Mouse (Mus musculus) spleen, adult 2 months (tissue): Measurements from ENCODE around the gene Galk1. TPM values are rescaled to one million over a fixed set of nuclear protein-coding genes. Genes with fewer than 3 reads are reported as not detected.

ENCODE experiments used
- DNase-seq, 2 experiments: peaks; one replicate each; pipeline versions ENCODE4 v3.0.0 to v3.0.0-alpha.2; 2012 to 2021; ENCODE audit warnings: low spot score in 2 of 2, low read depth in 1 of 2
- H3K27ac ChIP-seq: fragments of 200-500 bp; 2 replicates; pipeline ENCODE4 v1.5.1; 2012; ENCODE audit warnings: low read length, inconsistent platforms; ENCODE audit not compliant: insufficient read depth
- H3K27me3 ChIP-seq: fragments of 200-500 bp; 2 replicates; pipeline ENCODE4 v1.6.1; 2012; ENCODE audit warnings: mild to moderate bottlenecking, moderate library complexity, low read length, inconsistent platforms; ENCODE audit not compliant: control insufficient read depth, insufficient read depth
- H3K36me3 ChIP-seq: fragments of 200-500 bp; 2 replicates; pipeline ENCODE4 v1.6.1; 2012; ENCODE audit warnings: mild to moderate bottlenecking, low read length, inconsistent platforms; ENCODE audit not compliant: control insufficient read depth, insufficient read depth
- H3K4me1 ChIP-seq: fragments of 200-500 bp; 2 replicates; pipeline ENCODE4 v1.6.1; 2011; ENCODE audit warnings: inconsistent platforms; ENCODE audit not compliant: control insufficient read depth, insufficient read depth, insufficient read length
- H3K4me3 ChIP-seq: fragments of 200-500 bp; 2 replicates; pipeline ENCODE4 v1.5.1; 2011; ENCODE audit warnings: mild to moderate bottlenecking, inconsistent platforms; ENCODE audit not compliant: insufficient read depth, insufficient read length; ENCODE audit errors: extremely low read depth
- CTCF ChIP-seq: fragments of 200-500 bp; IDR thresholded peaks from 2 replicates; pipeline ENCODE4 v1.5.1; 2011; ENCODE audit warnings: mild to moderate bottlenecking, inconsistent platforms; ENCODE audit not compliant: insufficient read depth, insufficient read length, insufficient replicate concordance; ENCODE audit errors: extremely low read depth
- POLR2A ChIP-seq: fragments of 200-500 bp; IDR thresholded peaks from 2 replicates; pipeline ENCODE4 v1.6.1; 2011; ENCODE audit warnings: low read depth, low read length, inconsistent platforms
- WGBS: fragments of 180-500 bp; shearing (Covaris S2); methylation state at CpG from one replicate; pipeline ENCODE4 v1.1.7; 2018; 5-methylcytosine and 5-hydroxymethylcytosine counted together
- polyA plus RNA-seq: library from polyadenylated mRNA; depleted of rRNA; stranded (reverse); fragments of >200 nt; gene quantifications from 2 replicates; pipeline ENCODE4 v1.2.3, GENCODE M21; 2012

Galk1 gene
- polyA plus RNA-seq, 1 experiment: 30.8 TPM

- 7% methylated on average over 52 of the region's 54 CpGs for WGBS
- Histone ChIP-seq H3K27ac (peak overlapping the region; percentile 38; the same call in 1 of the 2 replicates), H3K36me3 (peaks cover 3% of the 10 kb centered on the region; the same call in 1 of the 2 replicates), H3K4me3 (peak overlapping the region; percentile 57), H3K4me1 (peaks cover 11% of the 10 kb centered on the region; the same call in 1 of the 2 replicates), H3K27me3 (no peaks in the 10 kb centered on the region)
- peak in 1 of 2 experiments; percentile 70 for DNase-seq
- TF ChIP-seq CTCF (peak; percentile 21; the same call in 1 of the 2 replicates), POLR2A (no peak; the same call in 1 of the 2 replicates)
Observed at GRCm38 (mm10) chr11:116004840-116005700, 7.4 kb downstream of the Galk1 start.

GRCm38 (mm10) chr11:116004186-116004823, 8.2 kb downstream of the Galk1 start:
- no peak overlapping the region; the same call in 1 of the 2 replicates for H3K27ac ChIP-seq
- 23% methylated on average over 8 of the region's 8 CpGs for WGBS
- no peaks in the 10 kb centered on the region for H3K36me3 ChIP-seq
- no peaks in the 10 kb centered on the region for H3K27me3 ChIP-seq
- no peak for TF ChIP-seq CTCF
- no peak for TF ChIP-seq POLR2A
- no peak for DNase-seq
- H3K4me1 ChIP-seq: peaks cover 11% of the 10 kb centered on the region; the same call in 1 of the 2 replicates
- H3K4me3 ChIP-seq: peak overlapping the region; percentile 57

GRCm38 (mm10) chr11:116002894-116003293, 9.6 kb downstream of the Galk1 start:
- no peak for TF ChIP-seq POLR2A
- no peak for TF ChIP-seq CTCF
- peaks cover 11% of the 10 kb centered on the region; the same call in 1 of the 2 replicates for H3K4me1 ChIP-seq
- 84% methylated on average over 3 of the region's 3 CpGs for WGBS
- H3K4me3 ChIP-seq: no peak overlapping the region
- no peaks in the 10 kb centered on the region for H3K27me3 ChIP-seq
- DNase-seq: no peak
- H3K27ac ChIP-seq: no peak overlapping the region
- no peaks in the 10 kb centered on the region for H3K36me3 ChIP-seq

GRCm38 (mm10) chr11:116001725-116002124, 10.8 kb downstream of the Galk1 start:
- TF ChIP-seq POLR2A (no peak), CTCF (no peak)
- no peak for DNase-seq
- H3K4me1 ChIP-seq: peaks cover 11% of the 10 kb centered on the region; the same call in 1 of the 2 replicates
- no peaks in the 10 kb centered on the region for H3K36me3 ChIP-seq
- H3K27me3 ChIP-seq: no peaks in the 10 kb centered on the region
- 64% methylated on average over 6 of the region's 6 CpGs for WGBS
- H3K27ac ChIP-seq: no peak overlapping the region
- H3K4me3 ChIP-seq: no peak overlapping the region

- 87% methylated on average over 10 of the region's 10 CpGs for WGBS
- Histone ChIP-seq H3K4me1 (peaks cover 10% of the 10 kb centered on the region; the same call in 1 of the 2 replicates), H3K27me3 (no peaks in the 10 kb centered on the region), H3K27ac (no peak overlapping the region), H3K4me3 (no peak overlapping the region), H3K36me3 (no peaks in the 10 kb centered on the region)
- DNase-seq: no peak
- TF ChIP-seq POLR2A: no peak
Observed at GRCm38 (mm10) chr11:116000607-116001006, 11.9 kb downstream of the Galk1 start.

- Histone ChIP-seq H3K4me1 (peaks cover 2% of the 10 kb centered on the region; the same call in 1 of the 2 replicates), H3K36me3 (no peaks in the 10 kb centered on the region), H3K4me3 (no peak overlapping the region), H3K27me3 (no peaks in the 10 kb centered on the region), H3K27ac (no peak overlapping the region)
- TF ChIP-seq POLR2A: no peak
- peak; percentile 56; the same call in 1 of the 2 replicates for TF ChIP-seq CTCF
- peak; percentile 56 to 73 for DNase-seq
- 11% methylated on average over 14 of the region's 14 CpGs for WGBS
Observed at GRCm38 (mm10) chr11:115999538-116000143, 12.9 kb downstream of the Galk1 start.
